In genomic region chr2:180861561-180861960, GRCm38 (mm10) we compare ENCODE assay signal across 13 mouse cellular contexts. TPM values are rescaled to one million over a fixed set of nuclear protein-coding genes. Genes with fewer than 3 reads are reported as not detected.
A peak's percentile ranks its signal among the peaks of the same experiment; 100 is the strongest.
DNase-seq lines count a peak whose midpoint lies in the region; ATAC-seq lines count a peak whose summit lies in the region.
"Had no signal": no experiment of that assay in that cellular context is flagged by ENCODE, and none has a peak within 500 bp of the region (broad histone marks: within the 10 kb centered on the region; RNA-seq: fewer than 3 reads in every experiment).

No protein-coding gene starts in this region.

- no peak overlapping the region for H3K4me2 ChIP-seq in neural tube, embryonic 13.5 days
- peak overlapping the region; percentile 9; the same call in 1 of the 2 replicates for H3K4me2 ChIP-seq in midbrain, embryonic 13.5 days (replicated peaks)
- H3K4me2 ChIP-seq: lung, embryonic 14.5 days had no signal

- no peak overlapping the region for H3K9ac ChIP-seq in neural tube, embryonic 13.5 days
- 0 out of 2 replicates have a peak overlapping the region, but pooled peaks have one; percentile 20 for H3K9ac ChIP-seq in midbrain, embryonic 13.5 days (replicated peaks)
- H3K9ac ChIP-seq: lung, embryonic 14.5 days had no signal

- H3K36me3 ChIP-seq in neural tube, embryonic 13.5 days: no peaks in the 10 kb centered on the region
- H3K36me3 ChIP-seq in midbrain, embryonic 13.5 days: no peaks in the 10 kb centered on the region
- H3K36me3 ChIP-seq: limb, embryonic 10.5 days had no signal

- H3K27me3 ChIP-seq in neural tube, embryonic 13.5 days: peaks cover 50% of the 10 kb centered on the region
- H3K27me3 ChIP-seq in midbrain, embryonic 13.5 days: peaks cover 10% of the 10 kb centered on the region

- WGBS in neural tube, embryonic 13.5 days: 72% methylated on average over 12 of the region's 12 CpGs
- WGBS in midbrain, embryonic 13.5 days: 54% methylated on average over 12 of the region's 12 CpGs

- H3K4me1 ChIP-seq in neural tube, embryonic 13.5 days (replicated peaks): peaks cover 12% of the 10 kb centered on the region; the same call in 1 of the 2 replicates
- peaks cover 31% of the 10 kb centered on the region for H3K4me1 ChIP-seq in midbrain, embryonic 13.5 days (replicated peaks)
- H3K4me1 ChIP-seq: limb, embryonic 10.5 days had no signal

- peak overlapping the region; percentile 68 for H3K27ac ChIP-seq in neural tube, embryonic 13.5 days (replicated peaks)
- H3K27ac ChIP-seq in midbrain, embryonic 13.5 days: peak overlapping the region; percentile 74
- H3K27ac ChIP-seq: limb, embryonic 10.5 days had no signal

- H3K4me3 ChIP-seq in neural tube, embryonic 13.5 days: no peak overlapping the region
- H3K4me3 ChIP-seq in midbrain, embryonic 13.5 days (replicated peaks): no peak overlapping the region
- H3K4me3 ChIP-seq: erythroblast, embryonic 14.5 days; limb, embryonic 10.5 days had no signal

- DNase-seq in neural tube, embryonic 10.5 days (ENCODE audit: extremely low spot score, low spot score): no peak
- peak; percentile 78 to 86 for DNase-seq in layer of hippocampus, adult 18-20 months (ENCODE audit: low spot score in 2 of 2)
- no peak for DNase-seq in adrenal gland, adult 2 months
- no peak for DNase-seq in ovary, adult 18-20 months (ENCODE audit: low spot score)
- DNase-seq in Muller cell, postnatal 12 days (ENCODE audit: inconsistent ontology term): no peak
- DNase-seq in embryo, embryonic 11 days: no peak
- DNase-seq: cerebellum, adult 9-11 months; heart, adult 18-20 months; lung, embryonic 14.5 days had no signal

- no peak for ATAC-seq in neural tube, embryonic 13.5 days (ENCODE audit: low read depth)
- ATAC-seq in midbrain, embryonic 13.5 days: peak; percentile 34; the same call in 1 of the 2 replicates

- no peaks in the 10 kb centered on the region for H3K9me3 ChIP-seq in neural tube, embryonic 13.5 days
- H3K9me3 ChIP-seq in midbrain, embryonic 13.5 days: no peaks in the 10 kb centered on the region
- H3K9me3 ChIP-seq: limb, embryonic 10.5 days had no signal

RNA-seq across cellular contexts. Expression of gene Ythdf1, which starts 59.2 kb away (rescaled TPM):
- polyA plus RNA-seq in neural tube, embryonic 13.5 days (2015; fragmentation: Nextera tagmentation; extraction: Ambion mirVana): 50.7 and 55.9 TPM in 2 replicates
- total RNA-seq in layer of hippocampus, adult 18-20 months (2021): 10 to 100 TPM; 50.9 to 55.6 TPM
- polyA plus RNA-seq in midbrain, embryonic 13.5 days (2015; fragmentation: Nextera tagmentation; extraction: Ambion mirVana): 37.7 and 47.2 TPM in 2 replicates
- 10 to 100 TPM; 41.8 to 57.9 TPM for total RNA-seq in adrenal gland, adult 2 months (2021)
- polyA plus RNA-seq in adrenal gland, adult 2 months (2012; rRNA removed): 18.1 and 29.5 TPM in 2 replicates

Comparison
In these comparisons a context has a peak if more than half of its experiments do, and no peak if none do; other contexts are left out.
1. DNase-seq: peak in layer of hippocampus, adult 18-20 months (2 of 2); none in neural tube, embryonic 10.5 days (single experiment), adrenal gland, adult 2 months (single experiment), ovary, adult 18-20 months (single experiment), Muller cell, postnatal 12 days (single experiment) and embryo, embryonic 11 days (single experiment).